Mouse (Mus musculus) heart, adult 11 months (tissue): ENCODE data around the gene Trp53rkb.

Source experiments
- DNase-seq: peaks from one replicate; pipeline ENCODE4 v3.0.0; 2022

The Trp53rkb gene

GRCm38 (mm10) chr2:166834796-166835195, 42.5 kb downstream of the Trp53rkb start:
- DNase-seq: no peak

GRCm38 (mm10) chr2:166835581-166835980, 43.2 kb downstream of the Trp53rkb start:
- DNase-seq: no peak

- no peak for DNase-seq
Observed at GRCm38 (mm10) chr2:166841813-166842212, 49.5 kb downstream of the Trp53rkb start.
